Mouse (Mus musculus): ENCODE results near the gene Accs.

Gene Accs

GRCm38 (mm10) chr2:93791516-93792499 is 57.9 kb downstream of the Accs start:
- peak; percentile 89 for DNase-seq

DNA sequence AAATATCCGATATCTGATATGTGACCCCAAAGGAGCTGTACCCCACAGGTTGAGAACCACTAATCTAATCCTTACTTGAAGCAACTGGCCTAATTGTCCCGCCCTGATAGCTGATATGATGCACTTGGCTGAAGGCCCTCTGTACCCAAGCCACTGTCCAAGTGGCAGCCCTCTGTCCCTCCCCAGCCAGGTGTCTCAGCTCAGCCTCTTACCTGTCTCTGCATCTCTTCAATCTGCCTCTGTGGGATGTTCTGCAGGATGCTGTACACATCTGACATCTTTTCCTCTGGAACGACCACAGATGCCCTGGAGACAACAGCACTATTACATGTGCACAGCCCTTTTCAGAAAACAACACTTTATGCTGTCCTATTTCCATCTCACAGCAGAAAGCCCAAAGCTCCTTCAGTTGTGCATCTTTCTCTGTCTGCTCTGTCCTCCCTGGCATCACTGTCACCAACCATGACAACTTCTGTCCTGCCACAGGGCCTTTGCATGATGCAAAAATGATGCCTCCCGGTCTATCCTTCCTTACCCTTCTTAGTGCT is 58.9 kb downstream of the Accs start:
- DNase-seq: peak; percentile 51

GRCm38 (mm10) chr2:93788557-93788956 is 61.2 kb downstream of the Accs start:
- no peak for DNase-seq

- peak; percentile 90 for DNase-seq
These were observed 63.6 kb downstream of the Accs start for GRCm38 (mm10) chr2:93786175-93786574.

GRCm38 (mm10) chr2:93785432-93785798 is 64.3 kb downstream of the Accs start:
- no peak for DNase-seq

DNA sequence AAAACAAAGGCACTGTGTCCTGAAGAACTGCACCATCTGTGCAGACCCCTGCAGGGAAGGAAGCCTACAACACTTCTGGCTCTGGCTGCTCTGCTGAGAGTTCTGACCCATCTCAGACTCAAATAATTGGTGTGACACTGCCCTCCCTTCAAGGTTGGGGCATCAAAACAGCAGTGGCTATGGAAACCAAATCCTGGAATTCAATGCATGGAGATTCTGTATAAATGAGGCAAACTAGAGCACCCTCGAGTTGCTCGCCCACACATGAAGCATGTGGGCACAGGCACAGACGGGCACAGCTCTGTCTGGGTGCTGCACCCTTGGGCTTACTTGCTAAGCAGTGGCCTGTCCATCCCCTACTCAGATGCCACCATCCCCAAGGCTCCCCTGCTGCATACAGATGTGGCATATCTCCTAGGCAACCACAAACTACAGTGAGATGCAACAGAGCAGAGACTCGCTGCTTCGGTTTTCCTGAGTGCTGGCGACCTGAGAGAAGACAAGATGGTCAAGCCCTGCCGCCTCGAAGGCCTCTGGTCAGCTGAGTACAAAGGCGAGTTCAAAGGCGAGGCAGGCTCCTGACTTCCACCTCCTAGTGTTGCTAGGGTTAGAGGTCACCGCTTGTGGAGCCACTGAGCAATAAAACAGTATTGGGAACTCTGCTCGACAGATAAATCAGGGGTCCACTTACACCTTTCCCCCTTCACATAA is 64.9 kb downstream of the Accs start:
- peak; percentile 53 for DNase-seq

DNA sequence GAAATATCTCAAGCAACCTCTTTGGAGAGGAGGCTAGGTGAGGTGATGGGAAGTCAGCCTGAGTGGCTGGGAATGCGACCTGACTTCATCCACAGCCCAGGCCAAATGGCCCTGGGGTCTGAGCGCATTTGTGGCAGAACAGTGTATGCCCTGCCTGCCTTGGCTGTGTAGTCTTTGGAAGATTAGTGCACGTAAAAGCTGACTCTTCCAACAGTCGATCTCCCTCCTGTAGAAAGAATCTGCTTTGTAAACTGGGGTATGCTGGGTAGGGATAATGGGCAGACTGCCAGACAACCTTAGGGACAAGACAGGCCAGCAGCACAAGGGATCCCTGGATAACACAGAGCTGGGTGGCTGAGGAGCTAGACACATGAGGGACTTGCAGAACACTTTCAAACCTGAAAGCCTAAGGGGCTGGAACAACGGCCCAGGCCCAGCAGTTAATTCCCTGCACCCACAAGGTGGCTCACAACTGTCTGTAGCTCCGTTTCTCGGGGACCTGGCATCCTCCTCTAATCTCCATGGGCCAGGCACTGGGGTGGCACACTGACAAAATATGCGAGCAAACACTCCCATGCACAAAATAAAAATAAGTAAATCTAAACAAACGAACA is 65.7 kb downstream of the Accs start:
- peak; percentile 45 for DNase-seq

Data from cerebellum, adult 8-10 months (tissue).